Mouse (Mus musculus): ENCODE measurements at regions not wholly inside any gene's neighbourhood (a gene's known extent, or its start where the extent isn't known, plus 50 kb on each side); places are given as distances from the start of the nearest gene placed in this dataset.
"Not testable (repeated sequence)": the region's sequence is repeated elsewhere in the genome, so short reads cannot be mapped to it uniquely, and the experiment has no call there.

- no peaks in the 10 kb centered on the region for H3K9me3 ChIP-seq (ENCODE audit: control insufficient read depth, low read length)
- H3K27ac ChIP-seq (ENCODE audit: low read depth, low read length): no peak overlapping the region
- no peak overlapping the region for H3K9ac ChIP-seq (ENCODE audit: low read depth, low read length)
- no peak overlapping the region for H3K4me3 ChIP-seq (ENCODE audit: low read depth, low read length)
- no peak overlapping the region for H3K4me2 ChIP-seq (replicated peaks; ENCODE audit: low read depth, low read length)
- no peaks in the 10 kb centered on the region for H3K4me1 ChIP-seq (replicated peaks; ENCODE audit: control insufficient read depth, insufficient read depth, low read length)
- ATAC-seq (ENCODE audit: low FRiP score): no peak
- WGBS: 84% methylated on average over 1 of the region's 1 CpGs
- no peaks in the 10 kb centered on the region for H3K27me3 ChIP-seq (ENCODE audit: control insufficient read depth, insufficient read depth, low read length)
- H3K36me3 ChIP-seq (ENCODE audit: control insufficient read depth, insufficient read depth, low read length): no peaks in the 10 kb centered on the region
- DNase-seq (ENCODE audit: low spot score): no peak
Measured at GRCm38 (mm10) chr1:96626271-96626670, 245.7 kb downstream of the Slco4c1 start.

- not testable (repeated sequence) for H3K27me3 ChIP-seq (ENCODE audit: control insufficient read depth, insufficient read depth, low read length); H3K9ac ChIP-seq (ENCODE audit: low read depth, low read length); H3K36me3 ChIP-seq (ENCODE audit: control insufficient read depth, insufficient read depth, low read length); H3K4me2 ChIP-seq (replicated peaks; ENCODE audit: low read depth, low read length); H3K4me3 ChIP-seq (ENCODE audit: low read depth, low read length); H3K27ac ChIP-seq (ENCODE audit: low read depth, low read length); ATAC-seq (ENCODE audit: low FRiP score); H3K9me3 ChIP-seq (ENCODE audit: control insufficient read depth, low read length); DNase-seq (ENCODE audit: low spot score); H3K4me1 ChIP-seq (replicated peaks; ENCODE audit: control insufficient read depth, insufficient read depth, low read length)
- WGBS: 89% methylated on average over 5 of the region's 5 CpGs
Measured at GRCm38 (mm10) chr1:96625326-96625725, 246.6 kb downstream of the Slco4c1 start.

- WGBS: 94% methylated on average over 3 of the region's 3 CpGs
- DNase-seq (ENCODE audit: low spot score) (no peak), ATAC-seq (ENCODE audit: low FRiP score) (no peak)
- Histone ChIP-seq H3K27ac (ENCODE audit: low read depth, low read length) (no peak overlapping the region), H3K27me3 (ENCODE audit: control insufficient read depth, insufficient read depth, low read length) (no peaks in the 10 kb centered on the region), H3K9me3 (ENCODE audit: control insufficient read depth, low read length) (no peaks in the 10 kb centered on the region), H3K4me1 (replicated peaks; ENCODE audit: control insufficient read depth, insufficient read depth, low read length) (no peaks in the 10 kb centered on the region), H3K4me3 (ENCODE audit: low read depth, low read length) (no peak overlapping the region), H3K9ac (ENCODE audit: low read depth, low read length) (no peak overlapping the region), H3K4me2 (replicated peaks; ENCODE audit: low read depth, low read length) (no peak overlapping the region), H3K36me3 (ENCODE audit: control insufficient read depth, insufficient read depth, low read length) (no peaks in the 10 kb centered on the region)
Measured at GRCm38 (mm10) chr1:96596141-96596540, 275.8 kb downstream of the Slco4c1 start.

- Histone ChIP-seq H3K36me3 (ENCODE audit: control insufficient read depth, insufficient read depth, low read length) (no peaks in the 10 kb centered on the region), H3K9ac (ENCODE audit: low read depth, low read length) (no peak overlapping the region), H3K4me2 (replicated peaks; ENCODE audit: low read depth, low read length) (no peak overlapping the region), H3K4me1 (replicated peaks; ENCODE audit: control insufficient read depth, insufficient read depth, low read length) (no peaks in the 10 kb centered on the region), H3K4me3 (ENCODE audit: low read depth, low read length) (no peak overlapping the region), H3K27ac (ENCODE audit: low read depth, low read length) (no peak overlapping the region), H3K9me3 (ENCODE audit: control insufficient read depth, low read length) (no peaks in the 10 kb centered on the region), H3K27me3 (ENCODE audit: control insufficient read depth, insufficient read depth, low read length) (no peaks in the 10 kb centered on the region)
- ATAC-seq (ENCODE audit: low FRiP score) (no peak), DNase-seq (ENCODE audit: low spot score) (no peak)
Measured at GRCm38 (mm10) chr1:96569281-96569680, 302.7 kb downstream of the Slco4c1 start.

GRCm38 (mm10) chr1:96563279-96563910, 308.6 kb downstream of the Slco4c1 start:
- Histone ChIP-seq H3K4me2 (replicated peaks; ENCODE audit: low read depth, low read length) (no peak overlapping the region), H3K9me3 (ENCODE audit: control insufficient read depth, low read length) (no peaks in the 10 kb centered on the region), H3K27ac (ENCODE audit: low read depth, low read length) (no peak overlapping the region), H3K36me3 (ENCODE audit: control insufficient read depth, insufficient read depth, low read length) (no peaks in the 10 kb centered on the region), H3K9ac (ENCODE audit: low read depth, low read length) (no peak overlapping the region), H3K27me3 (ENCODE audit: control insufficient read depth, insufficient read depth, low read length) (no peaks in the 10 kb centered on the region), H3K4me3 (ENCODE audit: low read depth, low read length) (no peak overlapping the region), H3K4me1 (replicated peaks; ENCODE audit: control insufficient read depth, insufficient read depth, low read length) (no peaks in the 10 kb centered on the region)
- DNase-seq (ENCODE audit: low spot score) (no peak), ATAC-seq (ENCODE audit: low FRiP score) (no peak)
- 68% methylated on average over 3 of the region's 3 CpGs for WGBS

GRCm38 (mm10) chr1:96556258-96556657, 315.7 kb downstream of the Slco4c1 start:
- ATAC-seq (ENCODE audit: low FRiP score) (no peak), DNase-seq (ENCODE audit: low spot score) (no peak)

GRCm38 (mm10) chr1:96519347-96519746, 352.6 kb downstream of the Slco4c1 start:
- Histone ChIP-seq H3K4me2 (replicated peaks; ENCODE audit: low read depth, low read length) (no peak overlapping the region), H3K27ac (ENCODE audit: low read depth, low read length) (no peak overlapping the region), H3K36me3 (ENCODE audit: control insufficient read depth, insufficient read depth, low read length) (no peaks in the 10 kb centered on the region), H3K9me3 (ENCODE audit: control insufficient read depth, low read length) (no peaks in the 10 kb centered on the region), H3K4me1 (replicated peaks; ENCODE audit: control insufficient read depth, insufficient read depth, low read length) (no peaks in the 10 kb centered on the region), H3K4me3 (ENCODE audit: low read depth, low read length) (no peak overlapping the region), H3K27me3 (ENCODE audit: control insufficient read depth, insufficient read depth, low read length) (no peaks in the 10 kb centered on the region), H3K9ac (ENCODE audit: low read depth, low read length) (no peak overlapping the region)
- no peak for ATAC-seq (ENCODE audit: low FRiP score)
- 92% methylated on average over 3 of the region's 3 CpGs for WGBS
- no peak for DNase-seq (ENCODE audit: low spot score)

More at GRCm38 (mm10) chr1:96556258-96556657, 315.7 kb downstream of the Slco4c1 start:
- no peaks in the 10 kb centered on the region for H3K27me3 ChIP-seq (ENCODE audit: control insufficient read depth, insufficient read depth, low read length)
- no peak overlapping the region for H3K27ac ChIP-seq (ENCODE audit: low read depth, low read length)
- no peaks in the 10 kb centered on the region for H3K4me1 ChIP-seq (replicated peaks; ENCODE audit: control insufficient read depth, insufficient read depth, low read length)
- H3K4me3 ChIP-seq (ENCODE audit: low read depth, low read length): no peak overlapping the region
- no peaks in the 10 kb centered on the region for H3K36me3 ChIP-seq (ENCODE audit: control insufficient read depth, insufficient read depth, low read length)
- no peaks in the 10 kb centered on the region for H3K9me3 ChIP-seq (ENCODE audit: control insufficient read depth, low read length)
- no peak overlapping the region for H3K9ac ChIP-seq (ENCODE audit: low read depth, low read length)
- H3K4me2 ChIP-seq (replicated peaks; ENCODE audit: low read depth, low read length): no peak overlapping the region

GRCm38 (mm10) chr1:96501007-96501406, 371.0 kb downstream of the Slco4c1 start:
- H3K27ac ChIP-seq (ENCODE audit: low read depth, low read length): no peak overlapping the region
- H3K36me3 ChIP-seq (ENCODE audit: control insufficient read depth, insufficient read depth, low read length): no peaks in the 10 kb centered on the region
- no peaks in the 10 kb centered on the region for H3K4me1 ChIP-seq (replicated peaks; ENCODE audit: control insufficient read depth, insufficient read depth, low read length)
- no peak overlapping the region for H3K4me3 ChIP-seq (ENCODE audit: low read depth, low read length)
- no peaks in the 10 kb centered on the region for H3K9me3 ChIP-seq (ENCODE audit: control insufficient read depth, low read length)
- no peak for DNase-seq (ENCODE audit: low spot score)
- no peaks in the 10 kb centered on the region for H3K27me3 ChIP-seq (ENCODE audit: control insufficient read depth, insufficient read depth, low read length)
- H3K4me2 ChIP-seq (replicated peaks; ENCODE audit: low read depth, low read length): no peak overlapping the region
- no peak overlapping the region for H3K9ac ChIP-seq (ENCODE audit: low read depth, low read length)
- no peak for ATAC-seq (ENCODE audit: low FRiP score)

GRCm38 (mm10) chr1:96482816-96483215, 389.2 kb downstream of the Slco4c1 start:
- Histone ChIP-seq H3K36me3 (ENCODE audit: control insufficient read depth, insufficient read depth, low read length) (no peaks in the 10 kb centered on the region), H3K9me3 (ENCODE audit: control insufficient read depth, low read length) (no peaks in the 10 kb centered on the region), H3K9ac (ENCODE audit: low read depth, low read length) (no peak overlapping the region), H3K4me1 (replicated peaks; ENCODE audit: control insufficient read depth, insufficient read depth, low read length) (no peaks in the 10 kb centered on the region), H3K4me3 (ENCODE audit: low read depth, low read length) (no peak overlapping the region), H3K4me2 (replicated peaks; ENCODE audit: low read depth, low read length) (no peak overlapping the region), H3K27me3 (ENCODE audit: control insufficient read depth, insufficient read depth, low read length) (no peaks in the 10 kb centered on the region), H3K27ac (ENCODE audit: low read depth, low read length) (no peak overlapping the region)
- ATAC-seq (ENCODE audit: low FRiP score) (no peak), DNase-seq (ENCODE audit: low spot score) (no peak)
- 91% methylated on average over 1 of the region's 1 CpGs for WGBS
